Mouse (Mus musculus): ENCODE data around the gene Rundc3b.

Rundc3b gene

GRCm38 (mm10) chr5:8622596-8623231 is at the start of gene Rundc3b:
Gene Rundc3b (minus strand): TSS chr5:8622952.
- peak; percentile 92 for DNase-seq

- no peak for DNase-seq
These were observed 46.9 kb upstream of the Rundc3b start for GRCm38 (mm10) chr5:8669606-8670005.

- DNase-seq, result no peak
These were observed 45.2 kb upstream of the Rundc3b start for GRCm38 (mm10) chr5:8667758-8668474.

GRCm38 (mm10) chr5:8664678-8665077 is 41.9 kb upstream of the Rundc3b start:
- DNase-seq, result no peak

GRCm38 (mm10) chr5:8660738-8661151 is 38.0 kb upstream of the Rundc3b start:
- no peak for DNase-seq

- peak; percentile 20 for DNase-seq
These were observed 37.4 kb upstream of the Rundc3b start, which contains the start of gene Abcb1a for GRCm38 (mm10) chr5:8659911-8660737. Gene Abcb1a (plus strand): TSS chr5:8660077.

- DNase-seq, result no peak
These were observed 29.3 kb upstream of the Rundc3b start for GRCm38 (mm10) chr5:8652085-8652484.

- no peak for DNase-seq
These were observed 26.0 kb upstream of the Rundc3b start for GRCm38 (mm10) chr5:8648774-8649173.

GRCm38 (mm10) chr5:8648300-8648699 is 25.5 kb upstream of the Rundc3b start:
- DNase-seq, result no peak

GRCm38 (mm10) chr5:8634489-8634975 is 11.8 kb upstream of the Rundc3b start:
- DNase-seq, result no peak

GRCm38 (mm10) chr5:8632901-8633300 is 10.1 kb upstream of the Rundc3b start:
- DNase-seq, result no peak

- peak; percentile 57 for DNase-seq
These were observed 619 bp downstream of the Rundc3b start for GRCm38 (mm10) chr5:8622071-8622595.

GRCm38 (mm10) chr5:8571118-8571517 is 51.6 kb downstream of the Rundc3b start:
- no peak for DNase-seq

- no peak for DNase-seq
These were observed 55.9 kb downstream of the Rundc3b start for GRCm38 (mm10) chr5:8566867-8567266.

GRCm38 (mm10) chr5:8544512-8544911 is 78.2 kb downstream of the Rundc3b start:
- DNase-seq, result no peak

GRCm38 (mm10) chr5:8542631-8543207 is 80.0 kb downstream of the Rundc3b start:
- DNase-seq, result no peak

- no peak for DNase-seq
These were observed 81.3 kb downstream of the Rundc3b start for GRCm38 (mm10) chr5:8541120-8542117.

- DNase-seq, result no peak
These were observed 103.7 kb downstream of the Rundc3b start for GRCm38 (mm10) chr5:8519006-8519405.

- no peak for DNase-seq
These were observed 131.0 kb downstream of the Rundc3b start for GRCm38 (mm10) chr5:8491778-8492177.

- DNase-seq, result no peak
These were observed 133.2 kb downstream of the Rundc3b start for GRCm38 (mm10) chr5:8489471-8490110.

All from right cerebral cortex, postnatal 4 days (tissue).